Mouse (Mus musculus): ENCODE measurements around the gene Sprtn. TPM values are rescaled to one million over a fixed set of nuclear protein-coding genes. Genes with fewer than 3 reads are reported as not detected.

The Sprtn gene
- polyA plus RNA-seq (2012; fragmentation: generic; extraction: Trizol) = 9.1 TPM
- long read RNA-seq, experiment 1, partial matches to known transcripts = 0 of 1 reads
- long read RNA-seq, experiment 1, other reads (novel, unspliced or antisense) = 1 of 1 reads
- long read RNA-seq, experiment 2, full-length matches to known transcripts = 3 of 5 reads
- long read RNA-seq, experiment 2, partial matches to known transcripts = 0 of 5 reads
- long read RNA-seq, experiment 2, other reads (novel, unspliced or antisense) = 2 of 5 reads

DNA sequence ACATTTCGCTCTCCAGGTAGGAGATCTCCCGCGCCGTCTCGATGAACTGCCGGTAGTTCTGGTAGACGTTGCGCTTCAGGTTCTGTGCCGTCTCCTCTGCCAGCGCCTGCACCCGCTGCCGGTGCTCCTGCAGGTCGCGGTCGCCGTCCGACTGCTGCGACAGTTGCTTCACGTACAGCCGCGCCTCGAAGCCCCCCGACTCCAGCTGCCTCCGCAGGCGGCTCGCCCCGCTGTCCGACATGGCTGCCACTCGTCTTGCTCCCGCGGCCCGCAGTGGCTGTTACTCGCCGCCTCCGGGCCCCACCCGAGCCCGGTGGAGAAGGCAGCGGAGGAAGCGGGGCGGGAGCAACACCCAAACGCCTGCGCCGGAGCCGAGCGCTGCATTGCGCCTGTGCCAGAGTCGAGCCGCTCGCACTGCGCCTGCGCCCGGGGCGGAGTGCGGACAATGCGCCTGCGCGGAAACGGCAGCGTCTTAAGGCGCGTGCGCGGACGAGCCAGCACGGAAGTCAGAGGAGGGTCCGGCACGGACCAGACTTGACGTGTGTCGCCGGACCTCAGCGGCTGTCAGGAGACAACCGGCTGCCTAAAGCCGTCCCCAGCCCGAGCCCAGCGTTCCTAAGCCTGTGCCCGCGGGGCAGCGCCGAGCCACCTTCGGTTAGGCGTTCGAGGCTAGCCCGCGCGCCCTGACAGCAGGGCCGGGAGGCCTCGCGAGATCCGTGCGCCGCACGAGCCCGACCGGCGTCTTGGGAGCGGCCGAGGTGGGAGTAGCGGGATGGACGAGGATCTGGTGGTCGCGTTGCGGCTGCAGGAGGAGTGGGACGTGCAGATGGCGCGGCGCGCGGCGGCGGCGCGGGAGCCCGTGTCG is at the start of gene Sprtn, which contains the start of gene Exoc8:
Sprtn (plus strand) TSS at position 501 of the 865 bp plus-strand sequence.
Exoc8 (minus strand) TSS at position 320 of the 865 bp plus-strand sequence.
- Histone ChIP-seq H3K79me2 (ENCODE audit: control insufficient read depth, insufficient read depth) (peaks cover 87% of the 10 kb centered on the region), H3K36me3 (ENCODE audit: control insufficient read depth, insufficient read depth) (peaks cover 49% of the 10 kb centered on the region), H3K4me3 (ENCODE audit: insufficient read depth, poor library complexity, severe bottlenecking) (peak within 1 kb of the TSS; percentile 91), H3K79me3 (ENCODE audit: low read depth) (peaks cover 45% of the 10 kb centered on the region), H3K27me3 (ENCODE audit: control insufficient read depth, insufficient read depth, insufficient read length) (no peaks in the 10 kb centered on the region), H3ac (ENCODE audit: control insufficient read depth, insufficient read length, low read depth) (peak within 1 kb of the TSS; percentile 99)
- TF ChIP-seq MYOD1 (IDR thresholded peaks at IDR 0.05; ENCODE audit: control insufficient read depth, insufficient read length, low read depth) = no peak
- TF ChIP-seq MAX (IDR thresholded peaks at IDR 0.05) = no peak
- TF ChIP-seq MYOG (IDR thresholded peaks at IDR 0.05; ENCODE audit: control insufficient read depth, extremely low read depth, insufficient read length) = no peak
- no peak for TF ChIP-seq USF1 (IDR thresholded peaks at IDR 0.05; ENCODE audit: low read depth)
- TF ChIP-seq FOSL1 (IDR thresholded peaks at IDR 0.05; ENCODE audit: insufficient read depth, low read length, poor library complexity, severe bottlenecking) = no peak
- TF ChIP-seq CEBPB (IDR thresholded peaks at IDR 0.05; ENCODE audit: low read depth) = no peak
- TF ChIP-seq CTCF (IDR thresholded peaks at IDR 0.05; ENCODE audit: control insufficient read depth, insufficient read depth, insufficient read length) = no peak

DNA sequence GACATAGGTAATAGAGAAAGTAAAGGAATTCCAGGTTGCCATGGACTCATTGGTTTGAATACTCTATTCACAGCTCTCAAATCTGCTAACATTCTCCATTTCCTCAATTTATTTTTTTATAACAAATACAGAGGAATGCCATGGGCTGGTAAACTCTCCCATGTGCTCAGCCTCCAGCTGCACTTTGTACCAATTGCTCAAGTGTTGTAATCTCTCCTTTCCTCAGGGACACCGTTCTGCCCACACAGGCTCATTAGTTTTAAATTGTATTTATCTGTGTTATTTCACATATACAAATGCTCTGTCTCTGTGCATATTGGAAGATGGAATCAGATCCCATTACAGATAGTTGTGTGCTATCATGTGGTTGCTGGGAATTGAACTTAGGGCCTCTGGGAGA is 44.2 kb upstream of the Sprtn start:
- Histone ChIP-seq H3ac (ENCODE audit: control insufficient read depth, insufficient read length, low read depth) (no peak overlapping the region), H3K4me3 (ENCODE audit: insufficient read depth, poor library complexity, severe bottlenecking) (no peak overlapping the region), H3K79me3 (ENCODE audit: low read depth) (peaks cover 25% of the 10 kb centered on the region), H3K36me3 (ENCODE audit: control insufficient read depth, insufficient read depth) (peaks cover 57% of the 10 kb centered on the region), H3K79me2 (ENCODE audit: control insufficient read depth, insufficient read depth) (peaks cover 39% of the 10 kb centered on the region), H3K27me3 (ENCODE audit: control insufficient read depth, insufficient read depth, insufficient read length) (no peaks in the 10 kb centered on the region)
- TF ChIP-seq FOSL1 (IDR thresholded peaks at IDR 0.05; ENCODE audit: insufficient read depth, low read length, poor library complexity, severe bottlenecking) (no peak), CEBPB (IDR thresholded peaks at IDR 0.05; ENCODE audit: low read depth) (no peak), MYOG (IDR thresholded peaks at IDR 0.05; ENCODE audit: control insufficient read depth, extremely low read depth, insufficient read length) (no peak), CTCF (IDR thresholded peaks at IDR 0.05; ENCODE audit: control insufficient read depth, insufficient read depth, insufficient read length) (no peak), USF1 (IDR thresholded peaks at IDR 0.05; ENCODE audit: low read depth) (no peak), MYOD1 (IDR thresholded peaks at IDR 0.05; ENCODE audit: control insufficient read depth, insufficient read length, low read depth) (no peak), MAX (IDR thresholded peaks at IDR 0.05) (no peak)

DNA sequence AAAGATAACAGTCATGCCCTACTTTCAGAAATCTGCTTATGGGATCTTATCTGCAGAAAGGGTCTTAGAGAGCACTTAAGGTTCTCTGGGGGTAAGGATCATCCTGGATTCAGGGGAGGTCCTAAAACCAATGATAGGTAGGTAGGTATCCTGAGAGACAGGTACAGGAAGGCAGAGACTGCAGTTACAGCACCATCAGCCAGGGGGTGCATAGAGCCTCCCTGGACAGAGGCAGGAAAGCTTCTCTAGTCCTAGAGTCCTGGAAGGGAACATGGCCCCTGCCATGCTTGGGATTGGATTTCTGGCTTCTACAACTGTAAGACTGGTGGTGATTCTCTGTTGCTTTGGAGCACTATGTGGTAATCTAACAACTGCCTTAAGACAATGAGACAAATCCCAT is 38.2 kb upstream of the Sprtn start:
- Histone ChIP-seq H3K27me3 (ENCODE audit: control insufficient read depth, insufficient read depth, insufficient read length) (no peaks in the 10 kb centered on the region), H3ac (ENCODE audit: control insufficient read depth, insufficient read length, low read depth) (no peak overlapping the region), H3K79me3 (ENCODE audit: low read depth) (peaks cover 65% of the 10 kb centered on the region), H3K36me3 (ENCODE audit: control insufficient read depth, insufficient read depth) (peaks cover 59% of the 10 kb centered on the region), H3K79me2 (ENCODE audit: control insufficient read depth, insufficient read depth) (peaks cover 97% of the 10 kb centered on the region), H3K4me3 (ENCODE audit: insufficient read depth, poor library complexity, severe bottlenecking) (no peak overlapping the region)
- TF ChIP-seq MYOD1 (IDR thresholded peaks at IDR 0.05; ENCODE audit: control insufficient read depth, insufficient read length, low read depth) = no peak
- TF ChIP-seq USF1 (IDR thresholded peaks at IDR 0.05; ENCODE audit: low read depth) = no peak
- TF ChIP-seq CTCF (IDR thresholded peaks at IDR 0.05; ENCODE audit: control insufficient read depth, insufficient read depth, insufficient read length) = no peak
- TF ChIP-seq FOSL1 (IDR thresholded peaks at IDR 0.05; ENCODE audit: insufficient read depth, low read length, poor library complexity, severe bottlenecking) = no peak
- no peak for TF ChIP-seq CEBPB (IDR thresholded peaks at IDR 0.05; ENCODE audit: low read depth)
- TF ChIP-seq MAX (IDR thresholded peaks at IDR 0.05) = no peak
- TF ChIP-seq MYOG (IDR thresholded peaks at IDR 0.05; ENCODE audit: control insufficient read depth, extremely low read depth, insufficient read length) = no peak

DNA sequence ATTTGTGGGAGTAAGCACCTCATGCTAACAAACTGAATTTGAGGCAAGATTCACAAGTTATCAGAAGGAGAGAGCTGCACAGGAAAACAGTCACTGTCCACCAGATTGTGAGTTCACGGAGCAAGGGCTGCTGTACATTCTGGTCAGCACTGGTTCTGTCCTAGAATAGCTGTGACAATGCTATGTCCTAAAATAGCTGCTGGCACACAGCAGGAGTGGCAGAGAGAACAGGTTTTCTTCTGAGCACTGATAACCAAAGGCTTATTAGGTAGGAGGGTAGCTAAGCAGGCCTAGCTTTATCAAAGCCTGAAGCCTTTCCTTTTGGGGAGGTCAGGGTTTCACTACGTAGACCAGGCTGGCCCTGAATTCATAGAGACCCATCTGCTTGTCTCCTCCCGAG is 37.5 kb upstream of the Sprtn start:
- no peak overlapping the region for H3K4me3 ChIP-seq (ENCODE audit: insufficient read depth, poor library complexity, severe bottlenecking)
- no peak overlapping the region for H3ac ChIP-seq (ENCODE audit: control insufficient read depth, insufficient read length, low read depth)
- peaks cover 65% of the 10 kb centered on the region for H3K79me3 ChIP-seq (ENCODE audit: low read depth)
- TF ChIP-seq MYOD1 (IDR thresholded peaks at IDR 0.05; ENCODE audit: control insufficient read depth, insufficient read length, low read depth) = no peak
- TF ChIP-seq CEBPB (IDR thresholded peaks at IDR 0.05; ENCODE audit: low read depth) = no peak
- TF ChIP-seq FOSL1 (IDR thresholded peaks at IDR 0.05; ENCODE audit: insufficient read depth, low read length, poor library complexity, severe bottlenecking) = no peak
- no peak for TF ChIP-seq CTCF (IDR thresholded peaks at IDR 0.05; ENCODE audit: control insufficient read depth, insufficient read depth, insufficient read length)
- H3K27me3 ChIP-seq (ENCODE audit: control insufficient read depth, insufficient read depth, insufficient read length) = no peaks in the 10 kb centered on the region
- peaks cover 97% of the 10 kb centered on the region for H3K79me2 ChIP-seq (ENCODE audit: control insufficient read depth, insufficient read depth)
- H3K36me3 ChIP-seq (ENCODE audit: control insufficient read depth, insufficient read depth) = peaks cover 52% of the 10 kb centered on the region

DNA sequence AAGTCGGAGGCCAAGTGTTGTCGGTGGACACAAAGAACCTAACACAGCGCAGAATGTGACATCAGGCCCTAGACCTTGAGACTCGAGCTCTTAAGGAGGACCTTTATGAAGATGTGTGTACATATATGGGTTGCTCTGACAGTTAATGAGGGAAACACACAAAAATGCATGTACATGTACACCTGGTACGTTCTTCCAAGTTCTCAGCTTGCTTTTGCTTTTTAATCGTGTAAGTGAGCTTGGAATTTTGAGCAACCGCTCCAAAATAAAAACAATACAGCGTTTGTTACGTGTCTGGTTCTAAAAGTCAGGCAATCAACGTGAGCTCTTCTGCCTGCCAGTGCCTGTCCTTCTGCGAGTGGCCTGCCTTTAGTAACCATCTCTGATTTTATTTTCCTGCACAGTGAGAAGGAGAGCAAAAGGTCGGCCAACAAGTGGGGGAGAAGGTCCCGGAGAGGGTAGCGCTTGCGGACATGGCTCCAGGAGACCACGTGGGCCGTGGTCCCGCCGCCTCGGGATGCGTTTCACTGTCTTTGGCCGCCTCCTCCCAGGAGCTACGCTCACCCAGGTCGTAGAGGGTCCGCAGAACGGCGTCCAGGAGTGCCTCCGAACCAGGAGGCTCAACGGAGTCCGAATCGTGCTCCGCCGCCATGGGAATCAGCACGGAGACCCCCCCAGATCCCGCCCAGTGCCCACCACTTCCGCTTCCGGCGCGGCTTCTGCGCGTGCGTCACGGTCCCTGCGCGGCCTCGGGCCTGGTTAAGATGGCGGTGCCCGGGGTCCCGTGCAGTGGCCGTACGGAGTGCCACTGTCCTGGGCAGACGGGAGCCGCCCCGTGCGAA is 35.1 kb upstream of the Sprtn start, which contains the start of the genes Gnpat and 2810004N23Rik:
Gnpat (plus strand) TSS at position 713 of the 842 bp plus-strand sequence.
2810004N23Rik (minus strand) TSS at position 800 of the 842 bp plus-strand sequence.
- Histone ChIP-seq H3K79me3 (ENCODE audit: low read depth) (peaks cover 60% of the 10 kb centered on the region), H3K36me3 (ENCODE audit: control insufficient read depth, insufficient read depth) (peaks cover 31% of the 10 kb centered on the region), H3ac (ENCODE audit: control insufficient read depth, insufficient read length, low read depth) (peak within 1 kb of the TSS; percentile 76), H3K79me2 (ENCODE audit: control insufficient read depth, insufficient read depth) (peaks cover 99% of the 10 kb centered on the region), H3K27me3 (ENCODE audit: control insufficient read depth, insufficient read depth, insufficient read length) (no peaks in the 10 kb centered on the region), H3K4me3 (ENCODE audit: insufficient read depth, poor library complexity, severe bottlenecking) (peak within 1 kb of the TSS; percentile 72)
- TF ChIP-seq CEBPB (IDR thresholded peaks at IDR 0.05; ENCODE audit: low read depth) = no peak
- no peak for TF ChIP-seq CTCF (IDR thresholded peaks at IDR 0.05; ENCODE audit: control insufficient read depth, insufficient read depth, insufficient read length)
- TF ChIP-seq MYOG (IDR thresholded peaks at IDR 0.05; ENCODE audit: control insufficient read depth, extremely low read depth, insufficient read length) = no peak
- peak; percentile 65 for TF ChIP-seq USF1 (IDR thresholded peaks at IDR 0.05; ENCODE audit: low read depth)
- TF ChIP-seq FOSL1 (IDR thresholded peaks at IDR 0.05; ENCODE audit: insufficient read depth, low read length, poor library complexity, severe bottlenecking) = no peak
- TF ChIP-seq MAX (IDR thresholded peaks at IDR 0.05) = peak; percentile 92
